Mouse (Mus musculus): ENCODE data around the gene Samm50.
"Not testable (repeated sequence)": the region's sequence is repeated elsewhere in the genome, so short reads cannot be mapped to it uniquely, and the experiment has no call there.

Gene Samm50

GRCm38 (mm10) chr15:84192058-84192791, at the start of gene Samm50:
Gene Samm50, plus strand, starts transcription at chr15:84192241.
- peak; percentile 85 to 86 for DNase-seq (ENCODE audit: low spot score in 2 of 2)

GRCm38 (mm10) chr15:84156158-84156557, 35.9 kb upstream of the Samm50 start:
- no peak for DNase-seq (ENCODE audit: low spot score in 2 of 2)

GRCm38 (mm10) chr15:84157530-84157929, 34.5 kb upstream of the Samm50 start:
- DNase-seq (ENCODE audit: low spot score in 2 of 2): not testable (repeated sequence)

- no peak for DNase-seq (ENCODE audit: low spot score in 2 of 2)
Measured at GRCm38 (mm10) chr15:84161871-84162270, 30.2 kb upstream of the Samm50 start.

GRCm38 (mm10) chr15:84166818-84167217, 25.2 kb upstream of the Samm50 start:
- DNase-seq (ENCODE audit: low spot score in 2 of 2): no peak

- peak; percentile 91 to 94 for DNase-seq (ENCODE audit: low spot score in 2 of 2)
Measured at GRCm38 (mm10) chr15:84167600-84167999, 24.4 kb upstream of the Samm50 start, which contains the start of gene Pnpla3. Gene Pnpla3, plus strand, starts transcription at chr15:84167837.

- DNase-seq (ENCODE audit: low spot score in 2 of 2): peak; percentile 13 to 32
Measured at GRCm38 (mm10) chr15:84168170-84169161, 23.6 kb upstream of the Samm50 start.

- no peak for DNase-seq (ENCODE audit: low spot score in 2 of 2)
Measured at GRCm38 (mm10) chr15:84169511-84169910, 22.5 kb upstream of the Samm50 start.

GRCm38 (mm10) chr15:84171166-84171565, 20.9 kb upstream of the Samm50 start:
- DNase-seq (ENCODE audit: low spot score in 2 of 2): no peak

GRCm38 (mm10) chr15:84178733-84179132, 13.3 kb upstream of the Samm50 start:
- DNase-seq (ENCODE audit: low spot score in 2 of 2): no peak

- DNase-seq (ENCODE audit: low spot score in 2 of 2): no peak
Measured at GRCm38 (mm10) chr15:84182000-84182399, 10.0 kb upstream of the Samm50 start.

- DNase-seq (ENCODE audit: low spot score in 2 of 2): no peak
Measured at GRCm38 (mm10) chr15:84183967-84184366, 8.1 kb upstream of the Samm50 start.

- DNase-seq (ENCODE audit: low spot score in 2 of 2): no peak
Measured at GRCm38 (mm10) chr15:84186196-84186595, 5.8 kb upstream of the Samm50 start.

GRCm38 (mm10) chr15:84188887-84189530, 3.0 kb upstream of the Samm50 start:
- no peak for DNase-seq (ENCODE audit: low spot score in 2 of 2)

GRCm38 (mm10) chr15:84189881-84190280, 2.2 kb upstream of the Samm50 start:
- DNase-seq (ENCODE audit: low spot score in 2 of 2): no peak

- no peak for DNase-seq (ENCODE audit: low spot score in 2 of 2)
Measured at GRCm38 (mm10) chr15:84191724-84192057, 350 bp upstream of the Samm50 start.

GRCm38 (mm10) chr15:84196486-84197165, 4.6 kb downstream of the Samm50 start:
- DNase-seq (ENCODE audit: low spot score in 2 of 2): no peak

- no peak for DNase-seq (ENCODE audit: low spot score in 2 of 2)
Measured at GRCm38 (mm10) chr15:84207327-84207726, 15.3 kb downstream of the Samm50 start.

- no peak for DNase-seq (ENCODE audit: low spot score in 2 of 2)
Measured at GRCm38 (mm10) chr15:84209517-84210412, 17.7 kb downstream of the Samm50 start.

- DNase-seq (ENCODE audit: low spot score in 2 of 2): no peak
Measured at GRCm38 (mm10) chr15:84210461-84210860, 18.4 kb downstream of the Samm50 start.
